Mouse (Mus musculus): ENCODE data around the gene Mcm2. TPM values are rescaled to one million over a fixed set of nuclear protein-coding genes. Genes with fewer than 3 reads are reported as not detected.
A peak's percentile ranks its signal among the peaks of the same experiment; 100 is the strongest.

The Mcm2 gene
- polyA plus RNA-seq, 1 experiment from 2014 or later, result 120 TPM

GRCm38 (mm10) chr6:88884690-88885089 lies 13.9 kb downstream of the Mcm2 start:
- ATAC-seq (ENCODE audit: low FRiP score, low read depth), result no peak
- H3K4me2 ChIP-seq (replicated peaks), result no peak overlapping the region
- peaks cover 3% of the 10 kb centered on the region; the same call in 1 of the 2 replicates for H3K4me1 ChIP-seq
- 95% methylated on average over 17 of the region's 17 CpGs for WGBS
- H3K36me3 ChIP-seq, result peaks cover 70% of the 10 kb centered on the region
- no peaks in the 10 kb centered on the region for H3K27me3 ChIP-seq (replicated peaks)
- no peaks in the 10 kb centered on the region for H3K9me3 ChIP-seq
- H3K4me3 ChIP-seq, result no peak overlapping the region
- no peak overlapping the region for H3K27ac ChIP-seq
- no peak overlapping the region for H3K9ac ChIP-seq

DNA sequence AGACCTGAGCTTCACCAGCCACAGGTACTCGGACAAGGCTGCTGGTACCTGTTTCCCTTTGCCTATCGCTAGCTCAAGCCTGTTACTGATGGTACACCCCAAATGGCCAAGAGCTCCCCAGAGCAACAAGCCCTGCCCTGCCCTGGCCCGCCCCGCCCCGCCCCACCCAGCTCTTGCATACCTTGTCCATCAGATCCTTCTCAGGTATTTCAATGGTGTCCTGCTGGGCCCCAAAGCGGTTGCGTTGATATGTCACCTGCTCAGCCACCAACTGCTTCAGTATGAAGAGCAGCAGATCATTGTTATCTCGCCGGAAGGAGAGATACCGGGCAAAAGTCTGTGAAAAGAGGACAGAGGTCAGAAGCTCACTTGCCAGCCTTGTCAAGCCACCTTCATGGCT lies 14.4 kb downstream of the Mcm2 start:
- Histone ChIP-seq H3K4me2 (replicated peaks) (no peak overlapping the region), H3K27ac (no peak overlapping the region), H3K9me3 (no peaks in the 10 kb centered on the region), H3K36me3 (peaks cover 65% of the 10 kb centered on the region), H3K27me3 (replicated peaks) (no peaks in the 10 kb centered on the region), H3K4me1 (peaks cover 3% of the 10 kb centered on the region; the same call in 1 of the 2 replicates), H3K4me3 (no peak overlapping the region), H3K9ac (no peak overlapping the region)
- ATAC-seq (ENCODE audit: low FRiP score, low read depth), result no peak
- 93% methylated on average over 10 of the region's 10 CpGs for WGBS

DNA sequence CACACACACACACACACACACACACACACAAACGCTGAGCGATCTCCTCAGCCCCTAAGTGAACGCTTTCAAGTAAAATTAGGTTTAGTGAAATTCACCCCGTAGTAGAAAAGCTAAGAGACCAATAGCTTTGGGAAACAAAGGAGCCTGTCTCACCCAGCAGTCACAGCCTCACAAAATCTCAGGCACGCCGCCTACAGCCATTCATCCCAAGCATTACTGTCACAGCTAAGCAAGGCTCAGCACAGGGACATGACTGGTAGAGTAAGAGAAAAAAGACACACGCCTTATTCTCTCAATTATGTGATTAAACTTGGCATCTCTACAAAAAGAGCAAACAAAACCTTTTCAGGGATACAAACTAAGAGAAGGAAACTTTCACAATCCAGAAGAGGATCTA lies 17.2 kb downstream of the Mcm2 start:
- H3K9ac ChIP-seq, result no peak overlapping the region
- ATAC-seq (ENCODE audit: low FRiP score, low read depth), result no peak
- 68% methylated on average over 7 of the region's 7 CpGs for WGBS
- H3K4me1 ChIP-seq, result no peaks in the 10 kb centered on the region; the same call in 1 of the 2 replicates
- no peak overlapping the region for H3K27ac ChIP-seq
- H3K9me3 ChIP-seq, result no peaks in the 10 kb centered on the region
- peaks cover 38% of the 10 kb centered on the region for H3K36me3 ChIP-seq
- no peak overlapping the region for H3K4me3 ChIP-seq
- no peaks in the 10 kb centered on the region for H3K27me3 ChIP-seq (replicated peaks)
- H3K4me2 ChIP-seq (replicated peaks), result no peak overlapping the region

- Histone ChIP-seq H3K9ac (no peak overlapping the region), H3K27ac (no peak overlapping the region), H3K36me3 (peaks cover 19% of the 10 kb centered on the region), H3K27me3 (replicated peaks) (0 out of 2 replicates have a peak, but pooled peaks cover 3% of the 10 kb centered on the region), H3K9me3 (no peaks in the 10 kb centered on the region), H3K4me1 (no peaks in the 10 kb centered on the region; the same call in 1 of the 2 replicates), H3K4me3 (no peak overlapping the region), H3K4me2 (replicated peaks) (no peak overlapping the region)
- WGBS, result 65% methylated on average over 4 of the region's 4 CpGs
- ATAC-seq (ENCODE audit: low FRiP score, low read depth), result no peak
Observed at GRCm38 (mm10) chr6:88879471-88879870, 19.1 kb downstream of the Mcm2 start.

GRCm38 (mm10) chr6:88874868-88875508 lies 23.6 kb downstream of the Mcm2 start, which contains the start of gene Podxl2:
TSS of gene Podxl2 (minus strand) at chr6:88875044.
- Histone ChIP-seq H3K27me3 (replicated peaks) (0 out of 2 replicates have a peak, but pooled peaks cover 3% of the 10 kb centered on the region), H3K4me3 (peak within 1 kb of the TSS; percentile 95), H3K4me2 (replicated peaks) (peak within 1 kb of the TSS; percentile 79), H3K4me1 (peaks cover 36% of the 10 kb centered on the region), H3K36me3 (no peaks in the 10 kb centered on the region), H3K9ac (peak within 1 kb of the TSS; percentile 90), H3K27ac (peak within 1 kb of the TSS; percentile 77; the same call in 1 of the 2 replicates), H3K9me3 (no peaks in the 10 kb centered on the region)
- 6% methylated on average over 62 of the region's 63 CpGs for WGBS
- ATAC-seq (ENCODE audit: low FRiP score, low read depth), result peak; percentile 59

- no peaks in the 10 kb centered on the region for H3K9me3 ChIP-seq
Observed at GRCm38 (mm10) chr6:88873965-88874867, 24.4 kb downstream of the Mcm2 start.

GRCm38 (mm10) chr6:88872811-88873210 lies 25.8 kb downstream of the Mcm2 start:
- peak overlapping the region; percentile 90 for H3K9ac ChIP-seq
- H3K27ac ChIP-seq, result peak overlapping the region; percentile 46; the same call in 1 of the 2 replicates
- 0 out of 2 replicates have a peak, but pooled peaks cover 3% of the 10 kb centered on the region for H3K27me3 ChIP-seq (replicated peaks)
- ATAC-seq (ENCODE audit: low FRiP score, low read depth), result peak; percentile 35; the same call in 1 of the 2 replicates
- WGBS, result 39% methylated on average over 7 of the region's 7 CpGs
- 0 out of 2 replicates have a peak, but pooled peaks cover 2% of the 10 kb centered on the region for H3K36me3 ChIP-seq
- H3K4me3 ChIP-seq, result peak overlapping the region; percentile 95
- H3K4me1 ChIP-seq, result peaks cover 43% of the 10 kb centered on the region
- H3K9me3 ChIP-seq, result no peaks in the 10 kb centered on the region
- H3K4me2 ChIP-seq (replicated peaks), result peak overlapping the region; percentile 79

More at GRCm38 (mm10) chr6:88873965-88874867, 24.4 kb downstream of the Mcm2 start:
- Histone ChIP-seq H3K4me2 (replicated peaks) (peak overlapping the region; percentile 79), H3K9ac (peak overlapping the region; percentile 90), H3K36me3 (no peaks in the 10 kb centered on the region), H3K27me3 (replicated peaks) (0 out of 2 replicates have a peak, but pooled peaks cover 3% of the 10 kb centered on the region), H3K4me1 (peaks cover 43% of the 10 kb centered on the region), H3K27ac (peak overlapping the region; percentile 77; the same call in 1 of the 2 replicates), H3K4me3 (peak overlapping the region; percentile 95)
- ATAC-seq (ENCODE audit: low FRiP score, low read depth), result peak; percentile 54
- 2% methylated on average over 72 of the region's 74 CpGs for WGBS

GRCm38 (mm10) chr6:88871546-88871945 lies 27.0 kb downstream of the Mcm2 start:
- peaks cover 43% of the 10 kb centered on the region for H3K4me1 ChIP-seq

GRCm38 (mm10) chr6:88870594-88870993 lies 28.0 kb downstream of the Mcm2 start:
- no peaks in the 10 kb centered on the region for H3K27me3 ChIP-seq (replicated peaks)
- H3K4me1 ChIP-seq, result peaks cover 43% of the 10 kb centered on the region
- H3K36me3 ChIP-seq, result 0 out of 2 replicates have a peak, but pooled peaks cover 2% of the 10 kb centered on the region
- no peak overlapping the region for H3K4me3 ChIP-seq
- WGBS, result 62% methylated on average over 4 of the region's 4 CpGs
- H3K9me3 ChIP-seq, result no peaks in the 10 kb centered on the region
- H3K4me2 ChIP-seq (replicated peaks), result peak overlapping the region; percentile 79; the same call in 1 of the 2 replicates
- no peak overlapping the region for H3K27ac ChIP-seq
- ATAC-seq (ENCODE audit: low FRiP score, low read depth), result no peak
- H3K9ac ChIP-seq, result no peak overlapping the region

More at GRCm38 (mm10) chr6:88871546-88871945, 27.0 kb downstream of the Mcm2 start:
- Histone ChIP-seq H3K4me3 (no peak overlapping the region), H3K9me3 (no peaks in the 10 kb centered on the region), H3K27me3 (replicated peaks) (0 out of 2 replicates have a peak, but pooled peaks cover 3% of the 10 kb centered on the region), H3K36me3 (0 out of 2 replicates have a peak, but pooled peaks cover 2% of the 10 kb centered on the region), H3K9ac (no peak overlapping the region), H3K27ac (peak overlapping the region; percentile 27; the same call in 1 of the 2 replicates), H3K4me2 (replicated peaks) (peak overlapping the region; percentile 79)
- 43% methylated on average over 8 of the region's 8 CpGs for WGBS
- no peak for ATAC-seq (ENCODE audit: low FRiP score, low read depth)

- WGBS, result 87% methylated on average over 7 of the region's 7 CpGs
Observed at GRCm38 (mm10) chr6:88869459-88869858, 29.1 kb downstream of the Mcm2 start.

GRCm38 (mm10) chr6:88865704-88866103 lies 32.9 kb downstream of the Mcm2 start:
- H3K27me3 ChIP-seq (replicated peaks), result no peaks in the 10 kb centered on the region
- no peak for ATAC-seq (ENCODE audit: low FRiP score, low read depth)
- 0 out of 2 replicates have a peak, but pooled peaks cover 5% of the 10 kb centered on the region for H3K9me3 ChIP-seq
- H3K4me3 ChIP-seq, result no peak overlapping the region
- no peak overlapping the region for H3K9ac ChIP-seq
- peaks cover 12% of the 10 kb centered on the region for H3K4me1 ChIP-seq
- H3K36me3 ChIP-seq, result peaks cover 46% of the 10 kb centered on the region
- no peak overlapping the region for H3K4me2 ChIP-seq (replicated peaks)
- no peak overlapping the region for H3K27ac ChIP-seq
- WGBS, result 88% methylated on average over 7 of the region's 7 CpGs

More at GRCm38 (mm10) chr6:88869459-88869858, 29.1 kb downstream of the Mcm2 start:
- H3K27me3 ChIP-seq (replicated peaks), result no peaks in the 10 kb centered on the region
- peaks cover 43% of the 10 kb centered on the region for H3K4me1 ChIP-seq
- H3K9me3 ChIP-seq, result no peaks in the 10 kb centered on the region
- H3K4me3 ChIP-seq, result no peak overlapping the region
- H3K4me2 ChIP-seq (replicated peaks), result no peak overlapping the region
- H3K9ac ChIP-seq, result no peak overlapping the region
- ATAC-seq (ENCODE audit: low FRiP score, low read depth), result no peak
- no peak overlapping the region for H3K27ac ChIP-seq
- H3K36me3 ChIP-seq, result peaks cover 13% of the 10 kb centered on the region

All from neural tube, embryonic 12.5 days (tissue).